Mouse (Mus musculus) cortical plate, adult 2 months (tissue): ENCODE results near the gene Slc30a4.

Experiments
- CTCF ChIP-seq: fragments of 200-500 bp; IDR thresholded peaks from 2 replicates; pipeline ENCODE4 v1.5.1; 2011; ENCODE audit warnings: mild to moderate bottlenecking, control low read depth, low read length; ENCODE audit not compliant: insufficient read depth; ENCODE audit errors: extremely low read depth
- POLR2A ChIP-seq: fragments of 200-500 bp; IDR thresholded peaks from 2 replicates; pipeline ENCODE4 v1.6.1; 2011; ENCODE audit warnings: mild to moderate bottlenecking, low read length, control low read depth; ENCODE audit not compliant: insufficient read depth; ENCODE audit errors: extremely low read depth

DNA sequence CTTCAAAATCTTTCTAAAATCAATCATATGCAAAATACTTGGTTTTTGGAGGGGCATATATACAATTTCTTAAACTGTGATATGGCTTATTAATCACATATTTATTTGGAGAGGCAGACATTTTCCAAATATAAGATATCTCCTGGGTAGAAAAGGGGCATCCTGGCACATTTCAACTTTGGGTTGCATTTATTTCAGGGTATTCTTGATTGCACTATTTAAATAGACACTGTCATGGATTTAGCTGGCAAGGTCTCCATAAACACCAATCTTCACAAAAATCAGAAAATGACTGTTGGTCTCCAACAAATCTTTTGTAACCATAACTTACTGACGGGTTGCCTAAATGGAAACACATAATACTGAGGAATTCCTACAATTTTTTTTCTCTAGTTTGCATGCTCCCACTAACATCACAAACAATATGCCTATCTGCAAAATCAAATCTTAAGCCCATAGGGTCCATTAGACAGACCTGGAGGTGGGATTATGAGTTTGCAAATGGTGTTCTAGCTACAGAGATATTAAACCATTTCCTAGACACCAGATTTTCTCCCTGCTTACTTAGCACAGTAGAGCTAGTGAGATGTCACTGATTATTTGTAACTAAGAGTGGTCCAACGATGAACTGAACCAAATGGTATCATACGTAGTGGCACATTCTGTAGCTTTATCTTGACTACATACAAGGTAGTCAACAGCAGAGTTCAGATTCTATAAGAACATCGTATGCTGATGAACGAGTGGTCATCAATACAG is 20.9 kb downstream of the Slc30a4 start:
- TF ChIP-seq POLR2A = no peak
- TF ChIP-seq CTCF = no peak
